Mouse (Mus musculus) thymus, postnatal 0 days (tissue): ENCODE results near the gene Stx1b. TPM values are rescaled to one million over a fixed set of nuclear protein-coding genes. Genes with fewer than 3 reads are reported as not detected.

Source experiments
- DNase-seq: peaks from one replicate; pipeline ENCODE4 v3.0.0-alpha.2; 2015; ENCODE audit warnings: low spot score
- polyA plus RNA-seq: library from polyadenylated mRNA; unstranded; fragments of >200 nt; fragmentation: Nextera tagmentation; extraction: Ambion mirVana; gene quantifications from 2 replicates; pipeline ENCODE4 v1.2.1, GENCODE M21; 2015

The Stx1b gene
- polyA plus RNA-seq, 1 experiment from 2014 or later: 0.49 TPM

- no peak for DNase-seq
Measured at GRCm38 (mm10) chr7:127817776-127818175, 6.6 kb downstream of the Stx1b start.

- no peak for DNase-seq
Measured at GRCm38 (mm10) chr7:127817053-127817452, 7.3 kb downstream of the Stx1b start.

- peak; percentile 76 for DNase-seq
Measured at GRCm38 (mm10) chr7:127815954-127816821, 8.2 kb downstream of the Stx1b start.

- no peak for DNase-seq
Measured at GRCm38 (mm10) chr7:127815116-127815665, 9.2 kb downstream of the Stx1b start.

GRCm38 (mm10) chr7:127814241-127814921, 10.0 kb downstream of the Stx1b start:
- DNase-seq: no peak

- no peak for DNase-seq
Measured at GRCm38 (mm10) chr7:127813821-127814220, 10.5 kb downstream of the Stx1b start.

- DNase-seq: no peak
Measured at GRCm38 (mm10) chr7:127812292-127812691, 12.1 kb downstream of the Stx1b start.

- no peak for DNase-seq
Measured at GRCm38 (mm10) chr7:127811240-127811639, 13.1 kb downstream of the Stx1b start.

GRCm38 (mm10) chr7:127810650-127811049, 13.7 kb downstream of the Stx1b start:
- DNase-seq: no peak

- DNase-seq: no peak
Measured at GRCm38 (mm10) chr7:127809846-127810245, 14.5 kb downstream of the Stx1b start.

GRCm38 (mm10) chr7:127808821-127809220, 15.5 kb downstream of the Stx1b start:
- DNase-seq: no peak

- DNase-seq: no peak
Measured at GRCm38 (mm10) chr7:127802313-127802712, 22.0 kb downstream of the Stx1b start.

GRCm38 (mm10) chr7:127801010-127801621, 23.2 kb downstream of the Stx1b start:
- no peak for DNase-seq

- DNase-seq: peak; percentile 69
Measured at GRCm38 (mm10) chr7:127800435-127801009, 23.8 kb downstream of the Stx1b start, which contains the start of gene Hsd3b7. Hsd3b7 (plus strand) TSS chr7:127800604.

GRCm38 (mm10) chr7:127799738-127800137, 24.6 kb downstream of the Stx1b start:
- DNase-seq: no peak

- DNase-seq: no peak
Measured at GRCm38 (mm10) chr7:127799211-127799610, 25.1 kb downstream of the Stx1b start.

GRCm38 (mm10) chr7:127798591-127798990, 25.8 kb downstream of the Stx1b start:
- DNase-seq: no peak

GRCm38 (mm10) chr7:127797076-127797845, 27.1 kb downstream of the Stx1b start:
- DNase-seq: no peak

GRCm38 (mm10) chr7:127785308-127785707, 39.0 kb downstream of the Stx1b start, which contains the start of gene Gm49388:
Gm49388 (plus strand) TSS chr7:127785608.
- DNase-seq: no peak

GRCm38 (mm10) chr7:127778350-127778749, 46.0 kb downstream of the Stx1b start:
- no peak for DNase-seq
